Mouse (Mus musculus) mouse embryonic stem cell (cell line): ENCODE results near the gene Iqcn.

Experiments
- in situ Hi-C, 2 experiments: fragments of 300-500 bp; cut with MboI; formaldehyde crosslinking; loops; 1 replicate in 1 of 2; 3 replicates in 1 of 2; pipeline ENCODE4 v1.14.3; 2019 to 2020; ENCODE audit warnings: low sequenced_read_pairs in 2 of 2, low pct_unique_long_range_greater_than_20kb in 1 of 2, mixed read lengths in 1 of 2; ENCODE audit not compliant: unreplicated experiment in 1 of 2

Gene Iqcn

DNA sequence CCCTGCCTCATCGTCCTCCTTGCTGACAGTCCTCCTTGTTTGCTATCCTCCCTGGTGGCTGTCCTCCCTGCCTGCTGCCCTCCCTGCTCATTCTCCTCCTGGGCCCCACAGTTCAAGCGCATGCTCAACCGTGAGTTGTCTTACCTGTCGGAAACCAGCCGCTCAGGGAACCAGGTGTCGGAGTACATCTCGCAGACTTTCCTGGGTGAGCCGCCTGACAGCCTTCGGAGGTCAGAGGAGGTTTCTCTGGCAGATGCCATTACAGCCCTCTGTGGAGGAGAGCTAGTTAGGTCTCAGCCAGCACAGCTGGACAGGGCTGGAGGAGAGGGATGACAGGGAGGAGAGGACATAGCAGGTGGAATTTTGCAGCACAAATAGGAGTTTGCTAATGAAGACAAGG is 43.4 kb downstream of the Iqcn start:
- in situ Hi-C loops, result no loop called here

DNA sequence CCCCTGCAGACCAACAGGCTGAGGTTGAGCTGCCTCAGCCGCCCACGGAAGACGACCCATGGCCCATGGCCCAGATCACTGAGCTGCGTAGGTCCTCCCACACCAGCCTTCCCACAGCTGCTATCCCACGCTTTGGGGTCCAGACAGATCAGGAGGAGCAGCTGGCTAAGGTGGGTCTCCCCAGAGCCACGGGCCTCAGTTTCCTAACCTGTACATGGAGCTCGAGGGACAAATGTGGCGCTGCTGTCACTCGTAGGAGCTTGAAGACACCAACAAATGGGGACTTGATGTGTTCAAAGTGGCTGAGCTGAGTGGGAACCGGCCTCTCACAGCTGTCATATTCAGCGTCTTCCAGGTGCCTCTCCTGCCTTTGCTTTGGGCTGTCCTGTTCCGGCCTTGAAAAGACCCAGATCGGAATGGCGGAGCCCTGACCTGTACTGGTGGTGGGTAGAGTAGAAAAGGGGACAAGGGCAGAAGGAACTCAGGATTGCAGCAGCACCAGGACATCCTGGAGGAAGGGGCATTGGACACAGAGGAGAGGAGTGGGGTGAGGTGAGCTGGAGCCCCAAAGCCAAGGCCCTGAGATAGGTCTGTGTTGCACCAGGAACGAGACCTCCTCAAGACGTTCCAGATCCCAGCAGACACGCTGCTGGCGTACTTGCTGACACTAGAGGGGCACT is 44.1 kb downstream of the Iqcn start:
- in situ Hi-C loops, result no loop called here

DNA sequence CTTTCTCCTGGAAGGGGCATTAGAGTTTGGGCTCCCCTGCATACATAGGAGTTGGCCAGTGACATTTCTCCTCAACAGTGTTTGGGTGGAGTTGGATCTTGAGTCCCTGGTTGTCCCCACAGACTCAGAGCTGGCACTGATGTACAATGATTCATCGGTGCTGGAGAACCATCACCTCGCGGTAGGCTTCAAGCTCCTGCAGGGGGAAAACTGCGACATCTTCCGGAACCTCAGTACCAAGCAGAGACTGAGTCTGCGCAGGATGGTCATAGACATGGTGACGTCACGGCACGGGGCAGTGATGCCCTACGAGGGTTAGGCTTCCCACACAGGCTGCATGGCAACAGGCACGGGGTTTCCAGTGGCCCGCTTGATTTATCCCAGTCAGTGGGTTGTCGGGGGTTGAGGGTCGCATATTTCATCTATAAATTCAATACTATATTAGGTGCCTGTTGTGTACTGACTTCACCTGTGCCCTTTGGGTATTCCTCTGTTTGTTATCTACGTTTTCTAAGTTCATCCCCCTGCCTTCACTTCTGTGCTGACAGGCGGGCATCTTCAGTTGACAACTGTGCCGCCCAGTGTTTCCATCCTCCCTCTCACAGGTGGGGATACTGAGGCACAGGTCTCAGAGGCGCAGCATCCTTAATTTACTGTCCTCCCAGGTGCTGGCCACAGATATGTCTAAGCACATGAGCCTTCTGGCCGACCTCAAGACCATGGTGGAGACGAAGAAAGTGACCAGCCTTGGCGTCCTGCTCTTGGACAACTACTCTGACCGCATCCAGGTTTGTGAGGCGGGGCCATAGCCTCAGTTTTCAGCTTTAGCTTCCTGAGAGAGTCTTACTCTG is 45.2 kb downstream of the Iqcn start:
- in situ Hi-C loops, result no loop called here

DNA sequence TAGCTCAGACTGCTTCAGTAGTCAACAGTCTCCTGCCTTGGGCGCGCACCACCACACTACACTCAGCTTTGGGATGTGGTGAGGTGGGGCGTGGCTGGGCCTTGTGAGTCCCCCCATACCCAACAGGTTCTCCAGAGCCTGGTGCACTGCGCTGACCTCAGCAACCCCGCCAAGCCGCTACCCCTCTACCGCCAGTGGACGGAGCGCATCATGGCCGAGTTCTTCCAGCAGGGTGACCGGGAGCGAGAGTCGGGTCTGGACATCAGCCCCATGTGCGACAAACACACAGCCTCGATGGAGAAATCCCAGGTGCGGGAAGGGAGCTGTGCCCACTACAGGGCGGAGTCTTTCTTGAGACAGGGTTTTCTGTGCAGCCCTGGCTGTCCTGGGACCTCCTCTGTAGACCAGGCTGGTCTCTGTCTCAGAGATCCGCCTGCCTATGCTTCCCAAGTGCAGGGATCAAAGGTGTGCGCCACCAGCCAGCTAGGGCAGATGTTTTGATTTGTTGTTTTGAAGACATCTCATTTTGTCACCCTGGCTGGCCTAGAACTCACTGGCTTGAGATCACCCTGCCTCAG is 45.9 kb downstream of the Iqcn start:
- in situ Hi-C loops, result no loop called here

DNA sequence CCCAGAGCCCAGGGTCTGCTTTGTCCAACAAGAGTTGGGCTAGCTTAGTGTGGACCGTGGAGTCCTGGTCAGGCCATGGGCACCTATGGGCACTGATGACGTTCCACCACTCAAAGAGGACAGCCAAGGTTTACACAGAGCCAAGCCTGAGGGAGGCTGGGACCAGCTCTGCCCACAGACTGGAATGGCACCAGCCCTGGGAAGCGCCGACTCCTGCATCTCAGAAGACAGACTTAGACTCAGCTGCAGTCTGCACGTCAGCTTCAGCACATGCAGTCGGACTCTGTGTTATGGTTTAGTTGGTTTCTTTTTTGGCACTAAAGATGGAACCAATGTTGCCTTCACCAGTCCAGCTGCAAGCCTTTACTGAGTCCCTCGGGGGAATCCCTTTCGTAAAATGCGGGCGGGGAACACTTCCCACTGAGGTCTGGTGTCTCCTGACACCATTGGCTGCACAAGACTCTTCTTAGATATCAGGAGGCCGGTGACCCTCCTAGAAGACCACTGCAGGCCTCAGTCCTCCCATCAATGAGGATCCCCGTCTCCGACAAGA is 46.9 kb downstream of the Iqcn start:
- in situ Hi-C loops, result loop anchor here in 1 of 2 experiments (5.0 kb wide), 1 partner anchor 38 kb away; no protein-coding TSS in a partner anchor

DNA sequence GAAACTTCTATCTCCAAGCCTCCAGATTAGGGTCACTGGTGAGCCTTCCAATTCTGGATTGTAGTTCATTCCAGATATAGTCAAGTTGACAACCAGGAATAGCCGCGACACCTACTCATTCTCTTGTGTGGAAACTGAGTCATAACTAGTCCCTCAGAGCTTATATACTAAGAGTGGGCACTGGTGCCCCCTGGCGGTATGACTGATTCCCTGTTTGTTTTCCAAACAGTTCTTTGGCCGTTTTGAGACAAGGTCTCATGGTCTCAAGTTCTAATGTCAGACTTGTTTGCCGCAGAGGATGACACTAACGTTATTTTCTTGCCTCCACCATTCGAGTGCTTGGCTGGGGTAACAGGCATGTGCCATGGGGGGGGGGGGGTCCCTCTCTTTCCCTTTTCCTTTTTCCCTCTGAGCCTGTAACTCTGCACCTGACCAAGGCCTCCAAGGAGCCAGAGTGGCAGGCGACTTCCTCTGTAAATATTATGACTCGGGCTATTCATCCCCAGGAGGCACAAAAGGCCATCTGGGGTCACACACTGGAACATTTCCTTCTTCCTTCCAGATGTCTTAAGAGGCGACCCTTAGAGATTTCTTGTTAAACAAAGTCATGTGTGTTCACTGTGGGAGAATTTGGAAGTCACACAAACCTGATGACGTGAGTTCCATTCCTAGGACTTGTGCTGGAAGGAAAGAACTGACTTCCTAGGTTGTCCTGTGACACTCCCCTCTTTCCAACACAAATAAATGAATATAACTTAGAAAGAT is 48.9 kb downstream of the Iqcn start:
- in situ Hi-C loops, result loop anchor here in 1 of 2 experiments (5.0 kb wide), 1 partner anchor 40 kb away; no protein-coding TSS in a partner anchor

DNA sequence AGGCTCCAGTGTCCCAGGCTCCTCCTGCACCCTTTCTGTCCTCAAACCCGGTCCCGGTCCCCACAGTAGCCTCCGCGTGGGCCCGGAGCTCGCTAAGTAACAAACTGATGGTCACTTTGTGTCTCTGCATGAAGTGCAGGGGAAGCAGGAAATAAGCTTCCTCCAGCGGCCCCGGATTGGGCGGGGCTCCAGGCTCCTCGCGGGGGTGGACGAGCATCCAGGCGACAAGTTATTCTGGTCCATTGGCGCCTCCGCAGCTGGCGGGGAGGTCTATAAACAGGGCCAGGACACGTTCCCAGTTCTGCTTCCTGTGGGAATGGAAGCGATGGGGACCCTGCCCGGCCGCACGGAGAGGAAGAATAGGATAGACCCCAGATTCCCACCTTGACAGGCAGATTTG is 49.9 kb downstream of the Iqcn start:
- in situ Hi-C loops, result loop anchor here in 1 of 2 experiments (5.0 kb wide), 1 partner anchor 41 kb away; no protein-coding TSS in a partner anchor

DNA sequence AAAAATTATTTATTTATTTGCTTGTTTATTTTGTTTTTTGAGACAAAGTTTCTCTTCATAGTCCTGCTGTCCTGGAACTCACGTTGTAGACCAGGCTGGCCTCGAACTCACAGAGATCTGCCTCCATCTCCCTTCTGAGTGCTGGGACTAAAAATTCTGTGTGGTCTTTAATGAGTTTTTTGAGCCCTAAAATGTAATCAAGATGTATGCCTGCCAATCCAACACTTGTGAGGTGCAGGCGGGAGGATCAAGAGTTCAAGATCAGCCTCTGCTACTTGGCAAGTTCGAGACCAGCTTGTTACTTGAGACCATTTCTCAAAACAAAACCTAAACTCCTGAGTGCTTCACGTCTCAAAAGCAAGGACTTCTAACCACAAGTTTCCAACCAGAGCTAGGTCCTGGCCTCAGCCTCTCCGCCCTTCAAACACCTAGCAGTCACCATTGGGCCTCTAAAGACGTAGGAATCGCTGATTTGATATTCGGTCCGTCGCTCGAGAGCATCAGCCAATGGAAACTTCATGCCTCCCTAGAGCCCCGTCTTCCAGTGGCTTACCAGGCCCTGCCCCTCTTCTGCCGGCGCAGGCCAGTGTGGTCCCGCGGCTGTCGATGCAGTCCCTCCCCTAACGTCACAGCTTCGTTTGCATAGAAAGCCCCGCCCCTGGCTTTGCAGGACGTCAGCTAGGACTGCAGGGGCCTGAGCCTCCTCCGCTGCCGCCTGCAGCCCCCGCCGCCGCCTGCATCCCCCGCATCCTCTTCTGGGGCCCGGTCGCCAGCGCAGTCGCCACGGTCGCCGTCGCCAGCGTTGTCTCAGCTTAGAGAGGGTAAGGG is 51.0 kb downstream of the Iqcn start, which contains the start of gene Rab3a:
TSS of gene Rab3a (plus strand) at position 637 of the 828 bp plus-strand sequence.
- in situ Hi-C loops, result loop anchor here in 1 of 2 experiments (5.0 kb wide), 1 partner anchor 42 kb away; no protein-coding TSS in a partner anchor

DNA sequence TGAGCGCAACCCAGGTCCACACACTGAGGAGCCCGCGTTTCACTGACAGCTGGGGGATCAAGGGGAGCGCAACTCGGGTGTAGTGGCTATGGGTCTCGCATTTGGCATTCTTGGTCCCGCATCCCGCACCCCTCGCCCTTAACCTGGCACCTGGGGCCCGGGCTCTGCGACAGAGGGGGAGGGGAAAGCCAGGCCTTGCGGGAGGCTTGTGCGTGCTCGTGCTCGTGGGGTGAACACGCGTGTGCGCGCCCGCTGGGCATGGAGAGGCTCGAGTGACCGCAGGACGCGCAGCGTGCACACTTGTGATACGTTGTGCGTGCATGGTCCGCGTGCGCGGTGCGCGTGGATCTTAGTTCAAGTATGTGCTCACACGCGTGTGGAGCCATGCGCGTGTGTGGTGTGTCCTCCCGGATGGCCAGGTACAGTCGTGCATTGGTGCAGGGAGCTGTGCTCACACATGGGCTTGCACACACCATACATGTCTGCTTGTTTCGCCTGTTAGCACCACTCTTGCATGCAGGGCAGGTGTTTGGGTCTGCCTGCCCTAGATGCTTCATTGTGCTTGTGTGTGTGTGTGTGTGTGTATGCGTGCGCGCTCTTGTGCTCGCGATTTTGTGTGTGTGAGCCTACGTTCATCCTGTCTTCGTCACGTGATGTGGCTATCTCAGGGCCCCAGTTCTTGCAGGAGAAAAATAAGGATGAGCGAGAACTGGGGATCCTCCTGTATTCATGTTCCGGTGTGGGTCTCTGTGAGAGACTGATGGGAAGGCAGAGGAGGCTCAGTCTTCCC is 51.8 kb downstream of the Iqcn start:
- in situ Hi-C loops, result loop anchor here in 1 of 2 experiments (5.0 kb wide), 1 partner anchor 43 kb away; no protein-coding TSS in a partner anchor

DNA sequence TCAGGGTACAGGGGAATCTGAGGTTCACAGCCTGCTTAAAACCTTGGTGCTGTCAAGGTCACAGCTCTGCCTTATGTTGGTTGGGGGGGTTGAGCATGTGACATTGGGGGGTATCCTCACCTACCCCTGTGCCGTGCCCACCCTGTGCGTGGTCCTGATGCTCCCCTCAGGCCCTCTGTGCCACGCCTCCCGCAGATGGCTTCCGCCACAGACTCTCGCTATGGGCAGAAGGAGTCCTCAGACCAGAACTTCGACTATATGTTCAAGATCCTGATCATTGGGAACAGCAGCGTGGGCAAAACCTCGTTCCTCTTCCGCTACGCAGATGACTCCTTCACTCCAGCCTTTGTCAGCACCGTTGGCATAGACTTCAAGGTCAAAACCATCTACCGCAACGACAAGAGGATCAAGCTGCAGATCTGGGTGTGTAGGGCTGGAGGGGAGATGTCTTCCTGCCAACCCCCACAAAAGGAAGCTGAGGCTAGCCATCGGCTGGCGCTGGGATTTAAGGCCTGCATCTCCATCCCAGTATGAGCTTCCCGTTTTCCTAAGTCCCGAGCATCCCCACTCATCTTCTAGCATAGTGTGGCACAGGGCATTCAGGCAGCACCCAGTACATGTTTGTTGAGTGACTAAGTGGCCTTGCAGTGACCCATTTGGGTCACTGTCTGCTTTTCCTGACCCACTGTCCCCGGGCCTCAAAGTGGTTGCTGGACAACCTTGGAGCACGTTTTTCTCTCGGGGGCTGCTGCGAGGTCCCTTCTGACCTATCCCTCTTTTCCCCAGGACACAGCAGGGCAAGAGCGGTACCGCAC is 52.6 kb downstream of the Iqcn start:
- in situ Hi-C loops, result no loop called here

DNA sequence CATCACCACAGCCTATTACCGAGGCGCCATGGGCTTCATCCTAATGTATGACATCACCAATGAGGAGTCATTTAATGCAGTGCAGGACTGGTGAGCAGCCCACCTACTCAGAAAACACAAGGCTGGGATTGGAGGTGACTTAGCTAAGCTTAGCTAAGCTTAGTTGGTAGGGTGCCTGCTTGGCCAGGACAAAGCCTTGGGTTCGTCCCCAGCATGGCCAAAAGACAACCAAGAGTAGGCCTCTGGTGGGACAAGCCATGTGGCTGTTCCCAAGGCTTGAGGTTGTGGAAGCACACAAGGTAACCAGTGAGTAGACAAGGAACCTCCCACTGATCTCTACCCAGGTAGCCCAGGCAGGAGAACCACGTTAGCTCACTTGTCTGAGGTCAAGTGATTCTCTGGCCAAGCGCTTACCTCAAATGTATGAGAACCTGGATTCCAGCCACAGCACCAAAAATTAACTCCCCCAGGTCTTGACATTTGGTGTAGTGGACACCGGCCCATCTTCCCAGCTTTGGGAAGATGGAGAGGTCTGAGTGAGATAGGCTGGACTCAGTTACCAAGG is 53.3 kb downstream of the Iqcn start:
- in situ Hi-C loops, result no loop called here

DNA sequence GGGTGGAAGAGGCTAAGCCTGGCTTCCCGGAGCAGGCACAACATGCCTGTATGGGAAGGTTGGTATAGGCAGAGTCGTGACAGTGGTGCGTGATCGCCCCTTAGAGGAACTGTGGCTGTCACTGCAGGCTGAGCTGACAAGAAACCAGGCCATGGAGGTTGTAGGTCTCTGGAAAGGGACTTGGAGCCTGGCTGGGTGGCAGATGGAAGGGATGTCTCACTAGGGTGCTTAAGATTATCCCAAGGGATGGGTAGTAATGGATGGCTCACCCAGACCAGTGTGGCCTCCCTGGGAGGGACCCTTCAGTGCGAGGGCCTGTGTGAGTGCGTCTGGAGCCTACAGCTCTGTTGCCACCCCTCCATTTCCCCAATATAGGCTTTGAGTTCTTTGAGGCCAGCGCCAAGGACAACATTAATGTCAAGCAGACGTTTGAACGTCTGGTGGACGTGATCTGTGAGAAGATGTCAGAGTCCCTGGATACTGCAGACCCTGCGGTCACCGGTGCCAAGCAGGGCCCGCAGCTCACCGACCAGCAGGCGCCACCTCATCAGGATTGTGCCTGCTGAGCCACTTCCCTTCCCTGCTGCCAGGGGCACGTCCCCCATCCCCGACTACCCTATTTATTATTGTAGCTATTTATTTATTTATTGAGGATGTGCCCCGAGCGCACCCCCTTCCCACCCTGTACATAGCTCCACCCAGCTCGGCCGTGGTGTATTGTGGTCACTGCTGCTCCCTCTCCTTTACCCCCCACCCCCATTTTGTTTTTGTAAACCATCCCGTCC is 54.5 kb downstream of the Iqcn start:
- in situ Hi-C loops, result no loop called here

DNA sequence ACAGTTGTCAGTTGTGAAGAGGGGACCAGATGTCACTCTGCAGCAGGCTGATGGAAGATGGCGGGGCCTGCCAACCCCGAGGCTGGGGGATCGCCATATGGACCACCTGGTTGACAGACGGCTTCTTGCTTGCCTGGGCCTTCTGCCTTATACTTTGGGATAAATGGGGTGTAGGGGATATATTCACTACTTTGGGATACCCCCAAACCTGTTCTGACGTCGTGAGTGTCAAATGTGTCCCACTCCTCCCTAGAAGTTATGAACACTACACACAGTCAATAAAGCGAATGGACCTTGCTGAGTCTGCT is 55.0 kb downstream of the Iqcn start:
- in situ Hi-C loops, result no loop called here

DNA sequence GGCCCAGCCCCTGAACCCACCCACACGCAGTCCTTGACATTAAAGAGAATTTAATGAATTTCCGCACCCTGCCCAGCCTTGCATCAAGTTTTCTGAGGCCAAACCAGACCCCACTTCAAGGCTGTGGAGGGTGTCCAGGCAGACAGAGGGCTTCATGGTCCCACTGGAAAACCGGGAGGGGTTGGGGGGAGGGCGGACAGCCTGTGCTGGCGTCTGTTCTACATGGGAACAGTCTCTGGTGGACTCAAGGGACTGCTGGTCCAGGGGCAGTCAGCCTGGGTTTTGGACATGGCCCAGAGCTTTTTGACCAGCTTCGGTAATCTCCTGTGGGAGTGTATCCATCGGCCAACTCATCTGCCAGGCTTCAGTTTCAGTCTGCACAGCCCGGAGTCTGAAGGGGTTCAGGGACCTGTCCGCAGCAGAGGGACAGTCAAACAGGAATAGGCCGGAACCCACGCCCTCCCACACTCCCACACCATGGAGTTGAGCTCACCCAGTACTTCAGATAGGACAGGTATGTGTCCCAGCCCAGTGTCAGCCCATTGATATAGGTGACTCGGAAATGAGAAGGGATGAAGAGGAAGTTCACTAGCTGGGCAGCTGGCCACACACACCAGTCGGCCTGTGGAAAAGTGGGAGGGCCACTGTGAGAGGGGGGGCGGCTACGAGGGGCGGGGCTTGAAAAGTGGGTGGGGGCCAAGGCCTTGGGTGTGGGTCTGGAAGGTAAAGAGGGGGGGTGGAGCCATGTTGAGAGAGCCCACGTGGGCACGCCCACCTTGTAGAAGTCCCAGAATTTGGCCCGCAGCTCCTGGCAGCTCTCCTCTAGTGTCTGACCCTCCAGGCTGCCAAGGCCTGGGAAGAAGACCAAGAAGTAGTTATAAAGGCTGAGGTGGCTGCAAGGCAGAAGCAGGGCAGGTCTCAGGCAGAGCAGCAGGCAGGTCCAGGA is 55.6 kb downstream of the Iqcn start:
- in situ Hi-C loops, result no loop called here
